Mouse (Mus musculus) cerebellum, postnatal 14 days (tissue): ENCODE measurements at regions not wholly inside any gene's neighbourhood (a gene's known extent, or its start where the extent isn't known, plus 50 kb on each side); places are given as distances from the start of the nearest gene placed in this dataset.

Source experiments
- DNase-seq, 2 experiments: peaks; one replicate each; pipeline ENCODE4 v3.0.0; 2021; ENCODE audit warnings: mixed read lengths in 2 of 2

- no peak for DNase-seq
Observed at GRCm38 (mm10) chr2:137814945-137815344, 441.4 kb upstream of the Btbd3 start.

GRCm38 (mm10) chr2:137808401-137809230 lies 447.7 kb upstream of the Btbd3 start:
- peak in 1 of 2 experiments; percentile 5 for DNase-seq

GRCm38 (mm10) chr2:137807594-137808295 lies 448.6 kb upstream of the Btbd3 start:
- no peak for DNase-seq

DNA sequence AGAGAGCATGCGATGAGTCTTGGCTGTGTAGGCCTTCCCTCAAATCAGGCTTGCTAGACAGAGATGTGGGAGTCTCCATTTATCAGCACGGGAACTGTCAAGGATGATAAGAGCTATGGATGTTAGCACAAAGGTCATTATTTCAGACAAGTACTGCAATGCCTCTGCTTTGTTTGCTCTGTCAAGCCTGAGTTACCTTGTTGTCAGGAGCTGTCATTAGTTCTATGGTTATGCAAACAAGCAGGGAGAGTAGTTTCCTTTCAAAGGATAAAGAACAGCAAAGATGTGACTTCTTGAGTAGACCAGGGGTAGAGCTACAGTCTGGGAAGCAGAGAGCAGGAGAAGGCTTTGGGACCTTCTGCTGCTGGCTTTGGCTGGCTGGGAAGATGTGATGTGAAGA lies 461.5 kb upstream of the Btbd3 start:
- DNase-seq: no peak

DNA sequence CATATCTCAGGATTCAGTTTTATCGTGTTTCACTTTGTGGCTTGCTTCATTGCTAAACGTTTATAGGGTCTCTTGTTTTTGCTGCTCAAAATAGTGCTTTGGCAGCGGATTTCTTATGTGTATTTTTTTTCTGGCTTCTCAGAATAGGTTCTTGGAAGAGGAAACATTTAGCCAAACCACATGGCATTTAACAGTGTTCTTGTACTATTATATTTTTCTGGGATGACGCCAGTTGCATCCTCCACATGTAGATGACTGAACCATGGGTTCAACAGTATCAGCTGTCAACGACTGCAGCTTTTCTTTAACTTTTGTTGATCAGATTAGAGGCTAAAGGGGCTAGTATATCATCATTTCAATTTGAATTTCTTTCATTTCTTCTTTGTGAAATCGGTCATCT lies 472.3 kb upstream of the Btbd3 start:
- DNase-seq: no peak

DNA sequence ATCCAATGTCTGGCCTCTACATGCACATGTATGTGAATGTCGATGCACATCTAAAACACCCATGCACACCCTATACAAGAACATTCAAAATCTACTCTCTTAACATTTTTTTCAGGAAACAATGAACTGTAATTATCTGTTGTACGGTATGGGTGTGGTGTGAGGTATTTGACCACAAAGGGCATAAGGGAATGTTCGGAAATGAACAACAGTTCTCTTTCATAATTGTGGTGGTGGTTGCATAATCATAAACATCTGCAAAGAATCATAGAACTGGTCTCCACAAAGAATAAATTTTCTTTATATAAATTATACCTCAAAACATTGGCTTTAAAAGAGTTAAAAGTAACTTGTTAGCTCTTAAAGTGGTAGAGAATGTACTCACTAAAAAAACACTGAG lies 478.9 kb upstream of the Btbd3 start:
- no peak for DNase-seq

DNA sequence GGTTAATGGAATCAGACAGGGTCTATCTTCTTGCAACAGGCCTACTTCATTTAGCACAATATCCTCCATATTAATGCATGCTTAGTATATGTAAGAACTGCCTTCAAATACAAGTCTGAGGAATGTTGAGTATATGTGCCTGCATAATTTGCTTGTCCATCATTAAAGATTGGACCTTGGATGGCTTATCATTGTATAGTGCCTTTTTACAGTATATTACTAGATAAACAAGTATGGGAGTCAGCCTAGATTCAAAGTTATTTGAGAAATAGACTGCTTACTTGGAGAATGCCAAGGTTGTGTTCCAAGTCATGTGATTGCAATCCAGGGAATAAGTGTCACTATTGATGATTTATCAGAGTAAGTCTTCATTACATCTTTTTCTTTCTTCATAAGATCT lies 491.6 kb upstream of the Btbd3 start:
- DNase-seq: no peak

GRCm38 (mm10) chr2:137759455-137759854 lies 496.9 kb upstream of the Btbd3 start:
- DNase-seq: no peak

DNA sequence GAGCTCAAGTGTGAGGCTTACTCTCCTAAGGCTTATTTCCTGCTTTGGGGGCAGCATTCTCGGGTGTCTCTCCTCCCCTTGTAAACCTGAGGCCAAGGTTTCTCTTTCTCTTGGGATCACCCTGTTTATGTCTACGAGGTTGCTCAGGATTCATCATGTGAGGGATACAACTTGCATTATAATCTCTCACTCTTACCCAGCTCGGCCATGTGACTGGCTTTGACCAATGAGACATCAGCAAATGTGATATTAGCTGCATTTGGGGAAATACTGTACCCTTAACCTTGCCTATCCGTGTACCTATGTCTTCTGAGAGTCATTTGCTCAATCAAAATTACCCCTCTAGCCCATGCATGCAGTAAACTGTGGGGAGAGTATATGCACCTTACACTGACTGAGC lies 498.0 kb upstream of the Btbd3 start:
- DNase-seq: no peak

DNA sequence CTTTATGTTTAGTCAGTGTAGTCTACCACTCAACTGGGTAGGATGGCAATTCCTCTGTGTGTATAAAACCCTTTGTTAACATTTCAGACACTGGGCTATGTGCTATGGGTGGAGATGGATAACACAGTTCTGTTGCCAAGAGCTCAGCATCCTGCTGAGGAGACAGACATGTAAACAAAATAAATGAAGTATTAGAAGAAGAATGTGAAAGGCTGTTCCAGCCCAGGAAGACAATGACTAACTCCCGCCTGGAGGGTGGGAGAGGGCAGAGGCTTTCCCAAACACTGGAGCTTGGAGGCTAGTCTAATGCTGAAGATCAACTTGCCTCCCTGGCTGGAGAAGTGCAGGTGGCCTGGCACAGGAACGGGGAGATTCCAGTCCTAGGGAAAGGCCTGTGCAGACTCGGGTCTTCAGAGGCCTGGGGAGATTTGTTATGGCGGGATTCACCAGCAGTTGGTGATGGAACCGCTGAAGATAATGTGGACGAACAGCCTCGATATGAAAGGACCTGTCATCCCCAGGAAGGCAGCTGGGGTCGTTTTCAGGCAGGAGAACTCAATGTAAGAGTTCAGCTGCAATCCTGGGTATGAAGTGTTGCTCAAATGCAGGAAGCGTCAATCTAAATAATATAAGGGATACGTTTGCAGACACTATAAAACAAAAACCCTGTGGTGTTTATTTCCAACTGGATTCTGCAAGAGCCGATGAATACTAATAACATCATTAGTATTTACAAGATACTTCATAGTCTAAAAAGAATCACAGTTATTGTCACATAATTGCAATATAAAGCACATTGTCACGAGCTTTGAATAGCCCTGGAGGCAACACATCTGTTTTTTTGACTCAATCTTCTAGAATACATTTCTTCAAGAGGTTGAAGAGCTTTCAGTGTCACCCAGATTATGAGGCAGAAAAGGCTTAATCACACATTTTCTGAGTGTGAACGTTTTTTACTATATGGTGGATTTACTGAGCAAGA lies 498.8 kb upstream of the Btbd3 start:
- peak in 1 of 2 experiments; percentile 1 for DNase-seq

DNA sequence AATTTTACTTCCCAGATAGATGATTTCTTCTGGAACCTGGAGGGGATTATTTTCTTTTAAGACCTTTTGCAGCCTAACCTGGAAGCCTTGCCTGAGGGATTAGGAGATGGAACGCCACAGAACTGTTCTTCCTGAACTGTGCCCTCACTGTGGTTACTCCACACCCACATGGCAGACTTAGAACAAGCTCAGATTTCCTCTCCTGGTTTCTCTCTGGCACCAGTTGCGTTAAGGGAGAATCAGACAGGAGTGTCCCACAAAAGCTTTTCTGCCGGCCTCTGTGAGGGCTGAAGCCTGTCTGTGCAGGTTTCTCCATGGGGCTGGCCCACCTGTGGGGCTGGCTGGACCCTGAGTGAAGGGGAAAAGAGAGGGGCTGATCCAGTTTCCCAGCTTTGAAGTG lies 500.1 kb upstream of the Btbd3 start:
- no peak for DNase-seq

- no peak for DNase-seq
Observed at GRCm38 (mm10) chr2:137754481-137754880, 501.9 kb upstream of the Btbd3 start.

GRCm38 (mm10) chr2:137732410-137732809 lies 524.0 kb upstream of the Btbd3 start:
- peak; percentile 51 to 64 for DNase-seq

GRCm38 (mm10) chr2:137730472-137730931 lies 525.9 kb upstream of the Btbd3 start:
- peak; percentile 48 to 52 for DNase-seq

- peak; percentile 60 to 79 for DNase-seq
Observed at GRCm38 (mm10) chr2:137729871-137730270, 526.5 kb upstream of the Btbd3 start.

DNA sequence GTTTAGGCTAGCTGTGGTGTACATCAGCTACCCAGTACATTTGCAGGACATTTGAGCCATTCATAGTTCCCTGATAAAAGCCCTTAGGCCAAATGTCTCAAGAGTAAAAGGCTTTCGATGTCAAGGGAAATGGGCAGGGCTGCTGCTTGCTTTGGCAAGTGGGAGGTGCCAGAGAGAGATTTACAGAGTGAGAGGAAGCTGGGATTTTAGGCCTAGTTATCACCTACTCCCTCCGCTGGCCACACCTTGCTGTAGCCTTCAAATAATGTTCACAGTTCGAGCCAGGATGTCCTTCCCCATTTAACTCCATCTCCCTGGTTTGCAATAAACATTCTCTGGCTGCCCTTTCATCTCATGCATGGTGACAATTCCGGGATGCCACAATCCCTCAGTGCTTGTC lies 527.2 kb upstream of the Btbd3 start:
- peak in 1 of 2 experiments; percentile 10 for DNase-seq

DNA sequence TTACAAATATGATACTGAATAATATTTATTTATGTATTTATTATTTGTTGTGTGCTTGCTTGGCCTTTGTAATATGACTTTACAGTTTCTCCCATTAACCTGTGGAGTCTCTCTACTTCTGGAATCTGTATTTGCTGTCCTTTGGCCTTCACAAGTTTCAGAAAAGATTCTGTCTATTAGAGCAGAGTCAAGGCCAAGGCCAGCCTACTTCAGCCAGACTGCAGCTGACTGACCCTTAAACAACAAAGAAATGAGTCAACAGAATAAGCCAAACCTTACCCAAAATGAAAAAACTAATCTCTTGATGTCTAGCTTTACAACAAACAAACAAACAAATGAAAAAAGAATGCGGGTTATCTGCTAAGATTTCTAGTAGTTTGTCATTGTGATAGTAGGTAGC lies 532.7 kb upstream of the Btbd3 start:
- DNase-seq: no peak

GRCm38 (mm10) chr2:137721767-137722424 lies 534.5 kb upstream of the Btbd3 start:
- DNase-seq: no peak

DNA sequence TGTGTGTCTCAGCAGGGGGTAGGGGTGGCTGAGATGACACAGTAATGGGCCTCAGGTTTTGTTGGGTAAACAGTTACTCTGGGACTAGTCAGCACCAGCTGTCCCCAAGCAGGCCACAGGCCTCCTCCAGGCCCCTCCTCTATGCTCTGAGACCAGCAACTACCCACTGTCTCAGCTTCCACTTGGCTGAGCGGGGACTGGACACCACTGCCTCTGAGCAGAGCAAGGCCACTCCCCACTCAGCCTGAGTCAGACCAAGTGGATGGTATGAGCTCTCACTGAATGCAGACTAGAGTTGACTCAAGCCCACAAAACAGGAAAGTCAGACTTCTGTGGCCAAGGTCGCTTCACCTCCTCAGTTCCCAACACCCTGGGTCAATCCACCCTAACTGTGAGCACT lies 540.5 kb upstream of the Btbd3 start:
- no peak for DNase-seq

DNA sequence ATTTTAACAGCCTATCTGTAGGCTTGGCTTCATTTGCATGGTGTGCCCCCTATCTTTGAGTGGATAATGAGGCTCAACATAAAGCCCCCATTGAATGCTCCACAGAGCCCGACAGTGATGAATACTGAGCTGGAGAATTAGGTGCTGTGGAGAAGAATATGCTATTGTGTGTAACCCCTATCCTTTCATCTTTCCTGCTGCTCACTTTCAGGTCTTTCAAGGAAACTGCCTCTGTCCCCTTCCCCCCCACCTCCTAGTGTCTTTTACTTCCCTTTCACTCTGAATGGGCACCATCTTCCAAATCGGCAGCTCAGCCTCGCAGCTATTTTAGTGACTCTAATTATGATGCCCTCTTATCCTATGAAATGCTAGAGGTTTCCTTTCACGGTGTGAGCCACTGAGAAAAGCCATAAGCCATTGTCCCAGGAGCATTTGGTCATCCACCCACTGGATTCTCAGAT lies 549.8 kb upstream of the Btbd3 start:
- peak in 1 of 2 experiments; percentile 10 for DNase-seq

- DNase-seq: peak; percentile 60 to 61
Observed at GRCm38 (mm10) chr2:137705724-137706422, 550.5 kb upstream of the Btbd3 start.
